Mouse (Mus musculus) T-helper 17 cell (primary cell): Measurements from ENCODE around the gene Tmx4.
"Not testable (repeated sequence)": the region's sequence is repeated elsewhere in the genome, so short reads cannot be mapped to it uniquely, and the experiment has no call there.

Source experiments
- in situ Hi-C, 2 experiments: fragments of 300-600 bp; cut with MboI, MseI; formaldehyde crosslinking; loops; 1 replicate in 1 of 2; 2 replicates in 1 of 2; pipeline ENCODE4 v1.15.1; 2025; ENCODE audit warnings: high pct_unique_total_duplicates in 2 of 2

Tmx4 gene

GRCm38 (mm10) chr2:134643514-134644300, at the start of gene Tmx4:
TSS of gene Tmx4 (minus strand) at chr2:134644145.
- in situ Hi-C loops, result no loop called here

- in situ Hi-C loops, result no loop called here
Measured at GRCm38 (mm10) chr2:134692125-134692524, 48.2 kb upstream of the Tmx4 start.

GRCm38 (mm10) chr2:134691055-134691454, 47.1 kb upstream of the Tmx4 start:
- in situ Hi-C loops, result no loop called here

GRCm38 (mm10) chr2:134682326-134682725, 38.4 kb upstream of the Tmx4 start:
- in situ Hi-C loops, result loop anchor here in 1 of 2 experiments (5.0 kb wide), 1 partner anchor 645 kb away; no protein-coding TSS in a partner anchor

- in situ Hi-C loops, result loop anchor here in 1 of 2 experiments (5.0 kb wide), 1 partner anchor 646 kb away; no protein-coding TSS in a partner anchor
Measured at GRCm38 (mm10) chr2:134681271-134681961, 37.5 kb upstream of the Tmx4 start.

GRCm38 (mm10) chr2:134679567-134679966, 35.6 kb upstream of the Tmx4 start:
- in situ Hi-C loops, result loop anchor here (5.0 kb wide), 2 partner anchors 127 to 653 kb away; partner anchors contain the start of gene Hao1 (in 2 of the 2)

DNA sequence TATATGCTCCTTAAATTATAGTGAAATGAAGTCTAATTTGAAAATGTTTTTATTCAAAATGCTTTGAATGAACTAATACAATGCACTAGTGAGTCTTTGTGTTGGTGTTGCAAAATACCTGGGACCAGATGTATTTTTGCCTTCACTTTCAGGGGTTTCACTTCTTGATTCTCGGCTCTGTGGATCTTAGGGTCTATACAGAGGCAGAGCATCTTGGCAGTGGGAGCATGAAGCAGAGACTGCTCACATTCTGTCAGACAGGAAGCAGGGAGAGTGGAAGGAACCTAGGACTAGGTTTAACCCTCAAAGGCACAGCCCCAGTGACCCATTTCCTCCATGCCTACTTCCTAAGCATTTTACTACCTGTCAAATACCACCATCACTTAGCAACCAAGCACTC, 31.5 kb upstream of the Tmx4 start:
- in situ Hi-C loops, result loop anchor here (5.0 kb wide), 2 partner anchors 123 to 657 kb away; partner anchors contain the start of gene Hao1 (in 2 of the 2)

DNA sequence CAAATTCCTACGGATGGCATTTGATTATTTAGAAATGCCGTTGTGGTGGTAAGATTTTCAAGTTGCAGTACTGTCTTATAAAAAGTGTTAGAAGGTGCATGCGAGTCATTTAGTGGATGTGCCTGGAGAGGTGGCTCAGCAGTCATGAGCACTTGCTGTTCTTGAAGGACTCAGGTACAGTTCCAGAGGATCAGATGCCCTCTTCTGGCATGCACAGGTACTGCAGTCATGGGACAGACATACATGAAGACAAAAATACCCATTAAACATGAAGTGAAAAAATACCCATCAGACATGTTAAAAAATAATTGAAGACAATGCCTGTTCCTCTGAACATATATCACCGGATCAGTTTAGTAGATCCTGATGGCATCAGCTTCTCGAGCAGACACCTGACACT, 29.7 kb upstream of the Tmx4 start:
- in situ Hi-C loops, result no loop called here

DNA sequence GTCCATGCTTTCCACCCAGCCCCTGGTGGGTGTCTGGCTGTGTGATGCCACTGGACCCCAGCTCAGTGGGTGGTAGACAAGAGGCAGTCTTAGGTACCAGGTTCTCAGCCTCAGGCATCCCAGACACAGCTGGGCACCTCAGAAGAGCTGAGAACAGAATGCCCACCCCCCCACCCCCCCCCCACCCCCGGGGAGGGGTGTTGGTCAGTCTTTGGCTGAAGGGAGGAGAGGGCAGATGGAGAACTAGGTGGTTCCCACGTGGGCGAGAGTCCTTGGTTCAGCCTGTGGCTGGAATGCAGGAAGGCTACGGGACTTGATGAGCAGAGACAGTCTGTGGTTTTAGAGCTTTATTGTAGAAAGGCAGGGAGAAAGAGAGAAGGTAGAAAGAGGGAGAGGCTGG, 12.5 kb upstream of the Tmx4 start:
- in situ Hi-C loops, result no loop called here

DNA sequence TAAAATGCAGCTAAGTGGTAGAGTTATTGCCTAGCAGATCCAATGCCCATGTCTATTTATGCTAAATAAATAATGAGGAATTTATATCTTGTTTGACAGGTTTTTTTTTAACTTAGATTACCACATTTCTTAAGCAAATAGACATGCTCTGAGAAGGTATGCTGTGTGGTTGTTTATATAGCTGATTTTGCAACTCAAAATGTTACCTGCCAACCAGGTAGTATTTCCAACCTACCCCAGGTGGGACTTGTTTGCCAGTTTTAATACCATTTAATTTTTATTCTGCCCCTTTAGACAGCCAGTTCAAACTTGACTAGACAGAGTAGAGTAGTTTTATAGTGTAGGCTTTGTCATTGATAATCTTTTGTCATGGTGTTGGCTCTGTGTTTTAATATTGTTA, 10.7 kb upstream of the Tmx4 start:
- in situ Hi-C loops, result no loop called here

DNA sequence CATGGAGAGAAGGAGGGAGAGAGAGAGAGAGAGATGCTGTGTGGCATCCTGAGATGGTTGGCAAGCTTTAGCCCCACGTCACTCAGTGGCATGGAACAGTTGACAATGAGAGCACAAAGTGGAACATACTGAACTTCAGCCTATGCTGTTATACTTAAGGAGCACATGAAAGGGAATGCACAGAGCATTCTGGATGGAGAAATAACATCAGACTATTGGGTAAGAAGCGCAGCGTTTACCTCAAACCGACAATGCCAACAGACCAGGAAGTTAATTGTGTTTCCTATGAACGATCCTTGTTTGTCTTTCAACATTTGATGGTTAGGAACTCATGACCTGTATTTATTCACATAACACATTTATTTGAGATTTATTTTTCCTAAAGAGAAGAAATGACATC, 8.8 kb upstream of the Tmx4 start:
- in situ Hi-C loops, result no loop called here

DNA sequence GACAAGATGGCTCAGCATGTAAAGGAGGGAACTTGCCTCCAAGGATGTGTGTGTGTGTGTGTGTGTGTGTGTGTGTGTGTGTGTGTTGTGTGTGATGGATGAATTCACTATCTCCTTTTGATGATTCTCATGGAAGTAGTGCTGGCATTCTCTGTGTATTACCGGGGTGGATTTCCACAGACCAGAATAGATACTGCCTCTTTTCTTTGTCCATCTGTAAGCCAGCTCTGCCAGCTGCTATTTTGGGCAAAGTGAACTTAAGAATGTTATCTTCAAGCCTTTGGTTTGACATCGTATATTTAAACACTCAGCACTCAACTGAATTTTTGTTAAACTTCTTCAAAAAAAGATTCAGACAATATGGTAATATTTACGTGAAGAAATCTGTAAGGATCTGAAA, 5.1 kb upstream of the Tmx4 start:
- in situ Hi-C loops, result no loop called here

DNA sequence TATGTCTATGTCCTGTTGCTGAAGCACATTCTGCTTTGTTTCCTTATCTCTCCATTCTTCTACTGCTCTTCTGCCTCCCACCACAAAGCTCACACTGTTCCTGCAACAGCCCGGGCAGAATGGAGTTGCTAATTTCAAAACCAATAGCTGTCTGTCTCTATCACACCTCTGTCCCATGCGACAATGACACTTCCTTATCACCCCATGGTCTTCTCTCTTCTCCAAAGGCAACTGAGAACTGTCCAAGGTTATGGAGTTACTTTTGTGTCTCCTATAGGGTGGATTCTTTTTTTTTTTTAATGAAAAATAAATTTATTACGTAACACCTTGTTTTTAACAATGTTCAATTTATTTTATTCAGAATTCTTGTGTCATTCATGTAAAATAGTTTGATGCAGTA, 1.8 kb upstream of the Tmx4 start:
- in situ Hi-C loops, result no loop called here

- in situ Hi-C loops, result no loop called here
Measured at GRCm38 (mm10) chr2:134645166-134645565, 1.2 kb upstream of the Tmx4 start.

DNA sequence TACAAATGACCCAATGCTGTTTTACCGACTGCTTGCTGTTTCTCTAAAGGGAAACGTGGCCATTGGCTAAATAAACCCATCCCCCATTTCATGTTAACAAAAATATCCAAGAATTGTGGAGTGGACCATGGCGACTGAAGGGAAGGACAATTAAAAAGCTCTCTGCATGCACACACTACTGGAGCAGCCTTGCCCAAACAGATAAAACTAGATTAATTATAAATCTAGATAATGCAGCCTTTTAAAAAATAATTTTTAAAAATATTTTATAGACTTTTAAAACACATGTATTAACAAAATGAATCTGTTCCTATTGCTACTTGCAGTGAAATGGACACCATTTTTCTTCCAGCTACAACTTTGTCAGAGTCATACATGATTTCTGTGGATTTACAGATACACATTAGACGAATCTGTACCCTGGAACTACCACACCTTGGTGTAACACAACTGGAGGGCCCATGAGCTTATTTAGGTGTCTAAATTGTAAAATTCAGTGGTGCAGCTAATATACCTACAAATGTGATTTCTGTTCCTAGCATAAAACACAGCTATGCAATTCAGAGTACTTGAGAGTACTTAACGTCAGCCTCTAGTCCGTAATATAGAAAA, 462 bp upstream of the Tmx4 start:
- in situ Hi-C loops, result no loop called here

- in situ Hi-C loops, result no loop called here
Measured at GRCm38 (mm10) chr2:134642377-134642776, 1.6 kb downstream of the Tmx4 start.

GRCm38 (mm10) chr2:134641372-134641771, 2.6 kb downstream of the Tmx4 start:
- in situ Hi-C loops, result no loop called here

DNA sequence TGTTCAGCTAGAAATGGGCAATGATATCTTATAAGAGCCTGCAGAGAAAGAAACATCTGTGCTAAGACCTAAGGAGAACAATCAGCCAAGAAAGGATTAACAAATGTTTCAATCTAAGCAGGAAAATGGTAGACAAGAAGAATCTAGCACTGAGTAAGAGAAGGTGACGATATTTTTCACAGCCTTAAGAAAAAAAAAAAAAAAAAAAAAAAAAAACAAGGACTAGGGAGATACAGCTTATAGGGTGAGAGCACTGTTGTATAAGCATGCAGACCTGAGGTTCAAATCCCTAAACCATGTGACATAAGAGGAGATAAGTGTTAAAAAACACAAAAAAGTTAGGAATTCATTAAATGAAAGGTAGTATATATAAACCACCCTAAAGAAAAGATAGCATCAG, 3.5 kb downstream of the Tmx4 start:
- in situ Hi-C loops, result no loop called here

DNA sequence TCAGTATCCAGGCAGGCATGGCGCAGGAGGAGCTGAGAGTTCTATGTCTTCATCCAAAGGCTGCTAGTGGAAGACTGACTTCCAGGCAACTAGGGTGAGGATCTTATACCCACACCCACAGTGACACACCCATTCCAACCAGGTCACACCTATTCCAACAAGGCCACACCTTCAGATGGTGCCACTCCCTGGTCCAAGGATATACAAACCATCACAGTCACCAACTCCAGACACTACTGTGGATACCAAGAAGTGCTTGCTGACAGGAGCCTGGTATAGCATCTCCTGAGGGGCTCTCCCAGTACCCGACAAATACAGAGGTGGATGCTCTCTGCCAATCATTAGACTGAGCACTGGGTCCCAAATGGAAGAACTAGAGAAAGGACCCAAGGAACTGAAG, 15.4 kb downstream of the Tmx4 start:
- in situ Hi-C loops, result not testable (repeated sequence)

DNA sequence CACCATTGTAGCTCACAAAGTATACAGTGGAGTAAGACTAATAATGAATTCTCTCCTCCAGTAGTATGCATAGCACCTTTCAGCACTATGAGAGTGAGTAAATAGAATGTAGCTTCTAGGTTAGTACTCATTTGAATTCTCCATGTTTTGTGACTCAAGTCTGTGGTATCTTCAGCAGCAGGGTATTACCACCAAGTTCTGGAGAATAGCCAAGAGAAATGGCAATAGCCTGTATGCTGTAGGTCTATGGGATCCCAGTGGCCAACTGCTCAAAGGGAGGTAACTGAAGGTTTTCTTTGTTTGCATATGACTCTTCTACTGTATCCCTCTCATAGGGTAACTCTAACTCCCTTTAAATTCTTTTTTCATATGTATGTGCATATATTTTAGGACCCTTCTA, 39.0 kb downstream of the Tmx4 start:
- in situ Hi-C loops, result no loop called here

GRCm38 (mm10) chr2:134591081-134591694, 52.8 kb downstream of the Tmx4 start:
- in situ Hi-C loops, result loop anchor here in 1 of 2 experiments (25.0 kb wide), 1 partner anchor 1679 kb away; no protein-coding TSS in a partner anchor

DNA sequence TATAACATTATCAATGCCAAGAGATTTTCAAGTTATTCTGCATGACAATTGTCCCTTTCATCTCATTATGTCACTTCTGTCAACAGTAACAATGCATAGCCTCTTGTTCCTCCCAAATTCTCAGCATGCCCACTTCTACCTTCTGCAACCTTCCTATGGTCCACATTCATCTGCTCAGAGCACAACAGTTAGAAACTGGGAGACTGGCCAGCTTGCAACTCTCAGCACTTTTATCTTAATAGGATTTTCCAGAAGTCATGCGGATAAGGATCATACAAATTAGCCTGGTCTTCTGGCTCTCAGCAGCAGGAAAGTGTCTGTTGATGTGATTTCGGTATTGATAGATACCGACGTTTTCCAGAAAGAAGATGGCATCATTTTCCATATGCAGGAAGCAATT, 58.7 kb downstream of the Tmx4 start:
- in situ Hi-C loops, result loop anchor here in 1 of 2 experiments (25.0 kb wide), 1 partner anchor 1673 kb away; no protein-coding TSS in a partner anchor
